Mouse (Mus musculus) E14TG2a.4 (cell line): ENCODE measurements around the gene Nr1h4.
"Not testable (repeated sequence)": the region's sequence is repeated elsewhere in the genome, so short reads cannot be mapped to it uniquely, and the experiment has no call there.

Source experiments
- CTCF ChIP-seq: conservative IDR thresholded peaks from 2 replicates; pipeline ENCODE4 v1.5.1; 2014; ENCODE audit warnings: low read length
- NANOG ChIP-seq: IDR thresholded peaks from 2 replicates; pipeline ENCODE4 v1.6.1; 2014; ENCODE audit warnings: borderline replicate concordance, low read length, mixed read lengths
- POU5F1 ChIP-seq: IDR thresholded peaks from 2 replicates; pipeline ENCODE4 v1.6.1; 2014; ENCODE audit warnings: low read length, borderline replicate concordance

GRCm38 (mm10) chr10:89554885-89555284 lies 21.5 kb upstream of the Nr1h4 start:
- not testable (repeated sequence) for TF ChIP-seq CTCF, NANOG, POU5F1
